Mouse (Mus musculus) kidney, adult 2 months (tissue): ENCODE data around the gene 6820408C15Rik. TPM values are rescaled to one million over a fixed set of nuclear protein-coding genes. Genes with fewer than 3 reads are reported as not detected.

Experiments
- DNase-seq: peaks from one replicate; pipeline ENCODE4 v3.0.0; 2021
- H3K27ac ChIP-seq: fragments of 200-500 bp; 2 replicates; pipeline ENCODE4 v1.5.1; 2012; ENCODE audit warnings: low read depth, low read length, control low read depth, inconsistent platforms; ENCODE audit not compliant: insufficient read depth
- H3K27me3 ChIP-seq: fragments of 200-500 bp; replicated peaks from 2 replicates; pipeline ENCODE4 v1.6.1; 2012; ENCODE audit warnings: mild to moderate bottlenecking, moderate library complexity, low read length, inconsistent platforms; ENCODE audit not compliant: control insufficient read depth, insufficient read depth
- H3K36me3 ChIP-seq: fragments of 200-500 bp; 2 replicates; pipeline ENCODE4 v1.6.1; 2012; ENCODE audit warnings: mild to moderate bottlenecking, moderate library complexity, low read length, inconsistent platforms; ENCODE audit not compliant: control insufficient read depth, insufficient read depth
- H3K4me1 ChIP-seq: fragments of 200-500 bp; 2 replicates; pipeline ENCODE4 v1.6.1; 2011; ENCODE audit warnings: low read length; ENCODE audit not compliant: control insufficient read depth, insufficient read depth
- H3K4me3 ChIP-seq: fragments of 200-500 bp; 2 replicates; pipeline ENCODE4 v1.5.1; 2011; ENCODE audit warnings: mild to moderate bottlenecking, low read depth, low read length, control low read depth; ENCODE audit not compliant: insufficient read depth
- CTCF ChIP-seq: fragments of 200-500 bp; conservative IDR thresholded peaks from 2 replicates; pipeline ENCODE4 v1.5.1; 2011; ENCODE audit warnings: low read depth, mild to moderate bottlenecking, control low read depth, low read length, moderate library complexity, mixed read lengths; ENCODE audit not compliant: insufficient read depth, insufficient read length
- POLR2A ChIP-seq: fragments of 200-500 bp; IDR thresholded peaks from one replicate; pipeline ENCODE4 v1.6.1; 2011; ENCODE audit warnings: low read depth, low read length, control low read depth
- WGBS: fragments of 180-500 bp; shearing (Covaris S2); methylation state at CpG from one replicate; pipeline ENCODE4 v1.1.7; 2018; 5-methylcytosine and 5-hydroxymethylcytosine counted together
- polyA plus RNA-seq: library from polyadenylated mRNA; depleted of rRNA; stranded (reverse); fragments of >200 nt; gene quantifications from 2 replicates; pipeline ENCODE4 v1.2.3, GENCODE M21; 2012

6820408C15Rik gene
- polyA plus RNA-seq, 1 experiment: 0.78 TPM

- H3K4me1 ChIP-seq: peaks cover 14% of the 10 kb centered on the region; the same call in 1 of the 2 replicates
- no peaks in the 10 kb centered on the region for H3K36me3 ChIP-seq
- WGBS: 55% methylated on average over 7 of the region's 7 CpGs
- TF ChIP-seq POLR2A (no peak), CTCF (no peak)
- DNase-seq: no peak
- H3K27me3 ChIP-seq: no peaks in the 10 kb centered on the region
- no peak overlapping the region for H3K4me3 ChIP-seq
- H3K27ac ChIP-seq: peak overlapping the region; percentile 8; the same call in 1 of the 2 replicates
Observed at GRCm38 (mm10) chr2:152411471-152411870, 3.9 kb upstream of the 6820408C15Rik start.

GRCm38 (mm10) chr2:152412526-152413157 is 2.7 kb upstream of the 6820408C15Rik start:
- Histone ChIP-seq H3K4me1 (peaks cover 12% of the 10 kb centered on the region; the same call in 1 of the 2 replicates), H3K36me3 (no peaks in the 10 kb centered on the region), H3K27me3 (no peaks in the 10 kb centered on the region), H3K4me3 (peak overlapping the region; percentile 7; the same call in 1 of the 2 replicates), H3K27ac (no peak overlapping the region)
- TF ChIP-seq CTCF (no peak), POLR2A (no peak)
- peak; percentile 23 for DNase-seq
- 22% methylated on average over 15 of the region's 15 CpGs for WGBS

DNA sequence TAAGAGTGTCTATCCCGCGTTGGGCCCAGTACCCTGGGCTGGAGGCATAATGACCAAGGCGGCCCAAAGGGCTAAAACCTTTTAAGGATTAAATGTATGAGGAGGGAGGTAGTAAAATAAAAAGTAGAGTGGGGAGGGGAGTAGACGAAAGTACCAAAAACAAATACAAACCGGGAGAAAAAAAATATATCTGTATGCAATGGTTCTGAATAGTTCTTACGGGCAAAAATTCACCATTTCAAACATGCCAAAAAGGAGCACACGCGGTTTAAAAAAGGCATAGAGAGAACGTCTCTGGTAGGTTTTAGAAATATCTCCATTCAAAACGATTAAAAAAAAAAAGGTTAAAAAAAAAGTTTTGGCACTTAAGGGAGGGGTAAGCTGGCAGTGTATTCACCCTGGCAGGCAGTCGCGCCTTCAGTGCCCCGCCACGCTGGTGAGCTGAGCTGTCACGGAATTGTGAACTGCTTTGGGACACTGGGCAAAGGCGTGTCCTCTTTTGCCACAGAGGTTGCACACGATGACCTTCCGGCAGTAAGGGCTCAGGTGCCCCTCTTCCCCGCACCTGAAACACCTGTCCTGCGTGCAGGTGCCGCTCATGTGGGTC is 2.1 kb upstream of the 6820408C15Rik start:
- peak; percentile 66 for DNase-seq

GRCm38 (mm10) chr2:152413765-152414584 is 1.4 kb upstream of the 6820408C15Rik start:
- 2% methylated on average over 86 of the region's 86 CpGs for WGBS
- H3K4me1 ChIP-seq: peaks cover 12% of the 10 kb centered on the region; the same call in 1 of the 2 replicates
- H3K4me3 ChIP-seq: peak overlapping the region; percentile 97
- H3K27ac ChIP-seq: peak overlapping the region; percentile 97
- H3K36me3 ChIP-seq: no peaks in the 10 kb centered on the region
- TF ChIP-seq CTCF (no peak), POLR2A (no peak)
- peak; percentile 52 for DNase-seq
- no peaks in the 10 kb centered on the region for H3K27me3 ChIP-seq

More for the DNA sequence above, 2.1 kb upstream of the 6820408C15Rik start:
- H3K4me3 ChIP-seq: peak overlapping the region; percentile 97
- peak overlapping the region; percentile 97 for H3K27ac ChIP-seq
- peak; percentile 37 for TF ChIP-seq POLR2A
- no peak for TF ChIP-seq CTCF
- 15% methylated on average over 21 of the region's 21 CpGs for WGBS
- no peaks in the 10 kb centered on the region for H3K27me3 ChIP-seq
- H3K4me1 ChIP-seq: peaks cover 12% of the 10 kb centered on the region; the same call in 1 of the 2 replicates
- H3K36me3 ChIP-seq: no peaks in the 10 kb centered on the region

GRCm38 (mm10) chr2:152414591-152415165 is 709 bp upstream of the 6820408C15Rik start, which contains the start of gene Zcchc3:
Zcchc3 (minus strand) TSS chr2:152415027.
- Histone ChIP-seq H3K4me3 (peak within 1 kb of the TSS; percentile 97), H3K4me1 (peaks cover 12% of the 10 kb centered on the region; the same call in 1 of the 2 replicates), H3K36me3 (no peaks in the 10 kb centered on the region), H3K27ac (peak within 1 kb of the TSS; percentile 97), H3K27me3 (no peaks in the 10 kb centered on the region)
- TF ChIP-seq POLR2A (peak; percentile 48), CTCF (no peak)
- WGBS: under 1% methylated on average over 65 of the region's 65 CpGs
- peak; percentile 92 for DNase-seq

DNA sequence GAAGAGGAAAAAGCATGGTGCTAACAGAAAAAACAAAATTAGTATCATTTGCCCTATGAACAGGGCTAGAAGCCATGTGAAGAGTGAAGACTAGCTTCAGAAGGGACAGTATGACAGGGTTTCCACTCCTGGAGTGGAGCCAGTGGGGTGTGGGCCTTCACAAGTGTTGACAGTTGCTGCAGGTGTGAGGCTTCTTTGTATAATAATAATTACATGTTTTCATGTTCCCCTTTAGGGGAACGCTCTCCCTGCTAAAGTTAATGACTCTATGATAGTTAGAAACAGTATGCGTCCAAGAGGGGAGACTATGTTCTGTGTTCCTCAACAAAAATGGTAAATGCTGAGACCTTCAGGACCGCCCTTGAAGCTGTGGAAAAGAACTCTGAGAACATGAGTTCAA is 399 bp downstream of the 6820408C15Rik start:
- 96% methylated on average over 3 of the region's 3 CpGs for WGBS
- TF ChIP-seq POLR2A: no peak
- TF ChIP-seq CTCF: no peak
- Histone ChIP-seq H3K27me3 (no peaks in the 10 kb centered on the region), H3K4me1 (peaks cover 12% of the 10 kb centered on the region; the same call in 1 of the 2 replicates), H3K4me3 (no peak overlapping the region), H3K27ac (no peak overlapping the region), H3K36me3 (no peaks in the 10 kb centered on the region)
- no peak for DNase-seq
